Mouse (Mus musculus) adrenal gland (tissue): ENCODE results near the gene Tmem163.

Experiments
- intact Hi-C: fragments of 180-260 bp; cut with DNase I; formaldehyde crosslinking; loops from one replicate; pipeline ENCODE4 v1.15.1; 2025
- long read RNA-seq, 2 experiments: library from polyadenylated mRNA; unstranded; transcript quantifications; one replicate each; pipeline ENCODE4 v2.0.0; 2020; ENCODE audit warnings: borderline replicate concordance in 1 of 2; ENCODE audit not compliant: insufficient replicate concordance in 1 of 2

The Tmem163 gene
- long read RNA-seq, experiment 1, partial matches to known transcripts, result 0 of 1 reads
- long read RNA-seq, experiment 1, other reads (novel, unspliced or antisense), result 1 of 1 reads
- long read RNA-seq, experiment 2, partial matches to known transcripts, result 0 of 2 reads
- long read RNA-seq, experiment 2, other reads (novel, unspliced or antisense), result 0 of 2 reads

DNA sequence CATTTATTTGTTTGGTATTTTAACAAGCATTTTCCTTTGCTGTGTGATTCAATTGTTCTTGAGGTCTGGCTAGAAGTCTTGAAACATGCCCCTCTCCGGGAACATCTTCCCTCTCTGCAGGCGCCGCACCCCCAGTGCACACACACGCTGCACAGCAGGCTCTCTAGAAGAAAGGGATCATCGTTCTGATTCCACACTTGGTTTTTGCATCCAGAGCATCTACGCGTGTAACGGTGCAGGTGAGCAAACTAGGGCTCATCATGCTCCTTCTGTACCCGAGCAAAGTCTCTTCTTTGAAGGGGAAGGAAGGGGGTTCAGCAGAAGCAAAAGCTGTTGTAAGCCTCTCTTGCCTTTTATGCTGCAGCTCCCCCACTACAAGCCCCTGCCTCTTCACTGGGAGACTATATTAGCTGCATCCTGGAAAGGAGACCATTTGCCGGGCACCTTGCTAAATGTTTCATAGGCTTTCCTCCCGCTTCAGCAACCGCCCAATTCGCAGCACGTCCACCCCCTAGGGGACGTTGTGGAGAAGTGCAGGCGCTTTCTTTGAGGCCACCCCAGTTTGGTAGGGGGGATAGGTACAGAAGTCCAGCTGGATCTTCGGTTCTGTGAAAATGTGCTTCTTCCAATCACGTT is at the start of gene Tmem163:
TSS of gene Tmem163 (minus strand) at position 51 of the 636 bp plus-strand sequence.
- intact Hi-C loops, result loop anchor here (2.0 kb wide), 1 partner anchor 179 kb away; no protein-coding TSS in a partner anchor

- intact Hi-C loops, result no loop called here
These were observed 49.7 kb upstream of the Tmem163 start, which contains the start of gene Acmsd for GRCm38 (mm10) chr1:127729096-127729495. Gene Acmsd (plus strand): TSS chr1:127729413.

- intact Hi-C loops, result no loop called here
These were observed 44.2 kb upstream of the Tmem163 start for GRCm38 (mm10) chr1:127723596-127723995.

GRCm38 (mm10) chr1:127718290-127718689 is 38.9 kb upstream of the Tmem163 start:
- intact Hi-C loops, result no loop called here

GRCm38 (mm10) chr1:127716441-127716840 is 37.1 kb upstream of the Tmem163 start:
- intact Hi-C loops, result no loop called here

DNA sequence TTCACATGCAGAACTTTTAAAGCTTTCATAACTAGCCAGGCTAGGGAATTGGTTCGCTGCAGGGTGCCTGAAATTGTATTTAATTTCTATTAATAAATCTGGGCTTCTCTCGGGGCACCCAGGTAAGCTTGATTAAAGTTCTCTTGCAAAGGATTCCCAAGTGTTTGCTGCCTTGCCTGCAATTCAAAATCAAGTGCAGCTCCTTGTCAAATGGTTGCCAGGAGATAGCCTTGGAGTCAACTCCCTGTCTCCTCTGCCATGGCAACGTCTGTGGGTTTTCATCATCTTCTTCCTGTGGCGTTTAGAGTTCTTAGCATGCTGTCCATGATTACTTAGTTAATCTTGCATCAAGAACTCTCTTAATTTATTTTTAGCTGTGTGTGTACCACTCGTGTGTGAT is 26.9 kb upstream of the Tmem163 start:
- intact Hi-C loops, result no loop called here

DNA sequence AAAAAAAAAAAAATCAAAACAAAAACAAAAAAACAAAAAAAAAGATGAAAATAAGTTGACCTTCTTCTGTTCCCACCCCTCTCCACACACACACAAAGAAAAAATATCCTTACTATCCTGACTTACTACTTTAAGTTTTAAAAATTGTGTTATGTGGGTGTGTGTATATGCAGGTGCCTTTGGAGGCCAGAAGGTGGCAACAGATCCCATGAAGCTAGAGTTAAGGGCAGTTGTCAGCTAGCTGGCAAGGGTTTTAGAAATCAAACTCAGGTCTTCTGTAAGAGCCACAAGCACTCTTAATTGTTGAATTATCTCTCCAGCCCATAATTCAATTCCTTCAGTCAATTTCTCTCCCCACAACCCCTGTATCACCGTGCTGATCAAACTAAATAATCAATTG is 22.8 kb upstream of the Tmem163 start:
- intact Hi-C loops, result no loop called here

GRCm38 (mm10) chr1:127696533-127696932 is 17.2 kb upstream of the Tmem163 start:
- intact Hi-C loops, result loop anchor here (5.0 kb wide), 1 partner anchor 71 kb away; no protein-coding TSS in a partner anchor

- intact Hi-C loops, result no loop called here
These were observed 1.4 kb downstream of the Tmem163 start for GRCm38 (mm10) chr1:127677661-127678580.

DNA sequence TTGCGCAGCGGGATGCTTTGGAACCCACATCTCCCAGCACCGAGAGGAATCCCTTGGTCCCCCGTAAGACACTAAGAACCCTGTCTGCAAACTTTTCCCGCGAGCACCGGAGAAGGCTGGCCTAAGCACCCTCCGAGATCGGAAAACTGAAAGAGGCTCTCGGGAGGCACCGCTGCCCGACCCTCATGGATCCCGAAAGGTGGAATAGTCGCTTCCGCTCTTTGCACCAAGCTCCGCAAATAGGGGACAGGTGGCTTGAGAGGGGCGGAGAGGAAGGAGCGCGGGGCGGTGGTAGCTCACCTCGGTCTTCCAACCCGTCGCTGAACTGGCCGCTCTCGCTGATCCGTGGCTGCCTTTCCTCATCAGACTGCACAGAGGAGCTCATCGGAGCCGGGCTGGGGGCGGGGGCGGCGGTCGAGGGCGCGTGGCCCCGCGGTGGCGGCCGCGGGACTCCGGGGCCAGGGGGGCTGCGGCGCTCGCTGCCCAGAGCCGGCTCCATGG is 2.2 kb downstream of the Tmem163 start:
- intact Hi-C loops, result no loop called here

GRCm38 (mm10) chr1:127676516-127677099 is 2.7 kb downstream of the Tmem163 start:
- intact Hi-C loops, result no loop called here

DNA sequence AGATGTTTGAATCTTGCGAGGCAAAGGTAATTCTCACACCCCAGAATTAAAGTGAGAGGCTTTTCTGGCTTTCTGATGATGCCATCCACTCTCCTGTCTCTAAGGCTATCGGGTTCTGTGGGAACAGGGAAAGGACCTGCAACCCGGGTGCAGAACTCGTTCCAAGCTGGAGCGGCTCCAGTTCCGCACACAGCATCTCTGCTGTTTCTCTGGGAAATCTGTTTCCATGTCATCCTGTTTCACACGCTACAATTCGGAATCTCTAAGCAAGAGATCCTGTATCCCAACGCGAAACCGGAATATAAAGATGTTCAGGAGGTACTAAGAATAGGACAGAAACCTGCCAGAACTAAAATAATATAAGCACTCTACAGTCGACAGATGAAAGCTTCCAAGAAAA is 3.2 kb downstream of the Tmem163 start:
- intact Hi-C loops, result no loop called here

GRCm38 (mm10) chr1:127675253-127675652 is 4.1 kb downstream of the Tmem163 start:
- intact Hi-C loops, result no loop called here

GRCm38 (mm10) chr1:127673221-127674050 is 5.9 kb downstream of the Tmem163 start:
- intact Hi-C loops, result no loop called here

GRCm38 (mm10) chr1:127668161-127668560 is 11.2 kb downstream of the Tmem163 start:
- intact Hi-C loops, result no loop called here

DNA sequence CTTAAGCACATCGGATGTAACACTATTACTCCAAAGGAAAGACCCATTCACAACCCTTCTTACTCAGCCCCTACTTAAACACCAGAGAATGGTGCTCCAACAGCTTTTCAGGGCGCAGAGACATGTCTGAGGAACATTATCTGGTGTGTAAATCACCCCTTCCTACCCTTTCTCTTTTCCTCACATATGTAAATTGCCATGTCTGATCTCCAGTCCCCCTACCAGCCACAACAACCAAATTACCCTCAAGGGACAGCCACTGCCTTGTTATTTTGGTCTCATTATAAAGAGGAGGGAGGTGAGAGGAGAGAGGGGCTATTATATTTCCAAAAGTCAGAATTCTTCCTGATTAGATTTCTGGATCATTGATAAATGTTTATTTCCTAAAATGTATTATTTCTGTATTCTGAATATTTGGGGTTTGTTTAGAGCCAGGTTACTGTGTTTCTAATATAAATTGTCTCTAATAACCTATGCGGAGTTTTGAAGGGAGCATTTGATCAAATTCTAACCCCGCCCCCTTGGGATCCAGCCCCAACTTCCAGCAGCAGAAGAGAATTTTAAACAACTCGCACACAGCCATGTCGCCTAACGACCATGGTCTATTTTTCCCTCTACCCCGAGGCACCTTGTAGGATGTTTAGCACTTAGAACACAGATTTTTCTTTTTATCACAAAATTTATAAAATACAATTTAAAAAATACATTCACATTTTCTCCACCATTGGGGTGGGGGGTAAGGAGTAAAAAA is 12.1 kb downstream of the Tmem163 start:
- intact Hi-C loops, result no loop called here

- intact Hi-C loops, result no loop called here
These were observed 13.1 kb downstream of the Tmem163 start for GRCm38 (mm10) chr1:127666221-127666620.

GRCm38 (mm10) chr1:127662385-127663068 is 16.8 kb downstream of the Tmem163 start:
- intact Hi-C loops, result no loop called here
